Mouse (Mus musculus) embryonic facial prominence, embryonic 10.5 days (tissue): ENCODE data around the gene Gid8. TPM values are rescaled to one million over a fixed set of nuclear protein-coding genes. Genes with fewer than 3 reads are reported as not detected.

Experiments
- DNase-seq: peaks from one replicate; pipeline ENCODE4 v3.0.0-alpha.2; 2017; ENCODE audit warnings: low spot score
- H3K27ac ChIP-seq: fragments of 300-500 bp; sonication (generic); replicated peaks from 2 replicates; pipeline ENCODE4 v1.5.1; 2016; ENCODE audit warnings: mild to moderate bottlenecking
- H3K27me3 ChIP-seq: fragments of 300-500 bp; sonication (generic); replicated peaks from 2 replicates; pipeline ENCODE4 v1.6.1; 2016; ENCODE audit warnings: low read depth, mild to moderate bottlenecking; ENCODE audit not compliant: poor library complexity, severe bottlenecking
- H3K36me3 ChIP-seq: fragments of 300-500 bp; sonication (generic); replicated peaks from 2 replicates; pipeline ENCODE4 v1.6.1; 2016; ENCODE audit warnings: mild to moderate bottlenecking, moderate library complexity
- H3K4me1 ChIP-seq: fragments of 300-500 bp; sonication (generic); 2 replicates; pipeline ENCODE4 v1.6.1; 2016
- H3K4me3 ChIP-seq: fragments of 300-500 bp; sonication (generic); 2 replicates; pipeline ENCODE4 v1.5.1; 2016; ENCODE audit warnings: mild to moderate bottlenecking, moderate library complexity
- H3K9me3 ChIP-seq: fragments of 300-500 bp; sonication (generic); 2 replicates; pipeline ENCODE4 v1.6.1; 2016; ENCODE audit warnings: mild to moderate bottlenecking
- WGBS: fragments of 180-500 bp; shearing (Covaris S2); methylation state at CpG from one replicate; pipeline ENCODE4 v1.1.7; 2016; 5-methylcytosine and 5-hydroxymethylcytosine counted together
- polyA plus RNA-seq: library from polyadenylated mRNA; unstranded; fragments of >200 nt; fragmentation: Nextera tagmentation; extraction: Ambion mirVana; gene quantifications from 2 replicates; pipeline ENCODE4 v1.2.1, GENCODE M21; 2016

Gene Gid8
- polyA plus RNA-seq: 46.7 and 51.7 TPM in 2 replicates

DNA sequence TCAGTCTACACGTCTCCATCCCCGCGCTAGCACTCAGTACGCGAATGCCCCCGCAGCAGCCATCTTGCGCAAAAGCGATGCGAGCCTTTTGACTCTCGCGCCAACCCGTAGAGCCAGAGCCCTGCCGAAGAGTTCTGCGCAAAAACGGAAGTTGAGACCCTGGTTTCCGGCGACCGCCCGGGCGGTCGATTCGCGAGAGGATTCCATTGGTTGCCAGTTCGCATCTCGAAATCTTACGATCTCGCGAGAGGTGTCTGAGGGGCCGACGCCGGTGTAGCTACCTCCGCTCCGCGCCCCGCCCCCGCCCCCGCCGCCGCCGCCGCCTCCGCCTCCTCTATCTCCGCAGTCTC is at the start of gene Gid8, which contains the start of gene Dido1:
TSS of gene Gid8 (plus strand) at position 195 of the 350 bp plus-strand sequence.
TSS of gene Dido1 (minus strand) at position 77 of the 350 bp plus-strand sequence.
- peak within 1 kb of the TSS; percentile 98 for H3K27ac ChIP-seq
- DNase-seq: peak; percentile 97
- no peaks in the 10 kb centered on the region for H3K27me3 ChIP-seq
- peaks cover 24% of the 10 kb centered on the region for H3K4me1 ChIP-seq
- under 1% methylated on average over 43 of the region's 43 CpGs for WGBS
- H3K9me3 ChIP-seq: no peaks in the 10 kb centered on the region
- peaks cover 52% of the 10 kb centered on the region for H3K36me3 ChIP-seq
- peak within 1 kb of the TSS; percentile 100 for H3K4me3 ChIP-seq

DNA sequence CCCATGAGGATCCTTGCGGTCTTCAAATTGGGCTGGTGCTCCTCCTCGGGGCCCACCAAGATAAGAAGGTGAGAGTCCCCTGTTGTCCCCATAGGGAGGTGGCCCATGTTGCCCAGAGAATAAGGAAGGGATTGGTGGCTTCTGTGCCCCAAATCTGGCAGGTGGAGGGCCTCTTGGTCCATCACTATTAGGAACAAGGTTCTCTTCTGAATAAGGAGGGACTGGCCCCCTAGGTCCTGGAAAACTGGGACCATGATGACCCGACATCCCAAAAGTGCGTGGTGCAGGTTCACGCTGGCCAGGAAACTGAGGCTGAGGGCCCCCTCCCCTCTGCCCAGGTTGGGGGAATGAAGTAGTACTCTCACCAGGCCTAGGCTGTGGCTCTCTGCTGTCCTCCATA is 49.4 kb upstream of the Gid8 start:
- H3K27me3 ChIP-seq: no peaks in the 10 kb centered on the region; the same call in 1 of the 2 replicates
- H3K4me1 ChIP-seq: peaks cover 13% of the 10 kb centered on the region
- peaks cover 41% of the 10 kb centered on the region for H3K36me3 ChIP-seq
- no peaks in the 10 kb centered on the region for H3K9me3 ChIP-seq
- H3K27ac ChIP-seq: no peak overlapping the region
- no peak for DNase-seq
- 96% methylated on average over 5 of the region's 5 CpGs for WGBS
- H3K4me3 ChIP-seq: no peak overlapping the region

DNA sequence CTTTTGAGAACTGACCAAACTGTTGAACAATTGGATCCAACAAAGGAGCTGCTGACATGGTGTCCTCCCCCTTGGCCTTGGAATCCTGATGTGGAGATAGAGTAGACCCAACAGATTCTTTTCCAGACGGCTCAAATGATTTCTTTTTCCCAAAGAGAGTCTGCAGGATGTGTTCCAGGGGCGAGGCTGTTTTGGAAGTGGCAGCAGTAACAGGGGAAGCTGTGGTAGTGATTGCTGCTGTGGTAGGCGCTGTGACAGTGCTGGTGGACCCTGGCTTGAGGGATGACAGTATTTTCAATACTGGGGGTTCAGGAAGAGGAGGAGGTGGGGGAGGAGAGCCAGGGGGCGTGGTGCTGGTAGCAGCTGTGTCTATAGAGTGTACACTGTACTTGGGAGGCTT is 47.9 kb upstream of the Gid8 start:
- Histone ChIP-seq H3K4me1 (peaks cover 13% of the 10 kb centered on the region), H3K27ac (no peak overlapping the region), H3K27me3 (no peaks in the 10 kb centered on the region; the same call in 1 of the 2 replicates), H3K4me3 (no peak overlapping the region), H3K9me3 (no peaks in the 10 kb centered on the region), H3K36me3 (peaks cover 56% of the 10 kb centered on the region)
- no peak for DNase-seq
- WGBS: 91% methylated on average over 4 of the region's 4 CpGs

DNA sequence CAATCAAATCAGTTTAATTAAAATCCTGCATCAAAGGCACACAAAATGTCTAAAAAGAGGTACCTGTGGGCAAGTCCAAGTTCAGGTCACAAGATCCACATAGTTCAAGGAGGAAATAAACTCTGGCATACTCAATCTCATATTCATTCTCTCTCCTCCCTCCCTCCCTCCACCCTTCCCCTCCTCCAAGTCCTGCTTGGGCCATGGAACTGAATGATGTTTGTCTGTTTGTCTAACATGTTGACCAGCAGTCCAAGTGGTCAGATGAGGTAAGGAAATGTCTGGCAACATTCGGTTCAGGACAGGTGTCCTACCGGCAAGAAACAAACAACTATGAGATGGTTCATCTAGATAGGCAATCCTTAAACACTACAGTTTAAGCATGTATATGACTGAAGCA is 33.2 kb upstream of the Gid8 start:
- WGBS: 97% methylated on average over 2 of the region's 2 CpGs
- Histone ChIP-seq H3K27me3 (no peaks in the 10 kb centered on the region), H3K27ac (no peak overlapping the region), H3K4me1 (no peaks in the 10 kb centered on the region), H3K4me3 (no peak overlapping the region), H3K36me3 (peaks cover 62% of the 10 kb centered on the region), H3K9me3 (no peaks in the 10 kb centered on the region)
- no peak for DNase-seq

DNA sequence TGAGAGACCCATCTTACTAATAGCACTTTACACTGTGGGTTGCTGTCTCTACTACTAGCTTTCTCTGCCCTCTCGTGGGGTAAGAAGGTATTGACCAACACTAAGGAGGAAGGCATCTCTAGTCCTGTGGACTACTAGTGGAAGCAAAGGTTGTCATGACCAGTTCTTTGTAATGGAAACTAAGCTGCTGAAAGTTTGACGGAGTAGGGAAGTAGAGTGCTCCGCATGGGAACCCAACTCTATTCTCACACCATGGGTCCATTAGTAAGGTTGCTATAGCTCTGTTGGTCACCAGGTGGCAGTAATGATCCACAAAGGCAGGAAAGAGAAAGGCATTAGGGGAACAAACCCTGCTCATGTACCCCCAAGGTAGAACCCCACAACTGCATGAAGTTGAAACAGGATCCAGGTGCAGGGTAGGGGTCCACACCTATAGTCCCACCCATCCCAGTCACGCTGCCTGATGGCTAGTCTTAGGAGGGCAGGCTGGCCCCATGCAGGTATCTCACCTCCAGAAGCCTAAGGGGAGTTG is 31.2 kb upstream of the Gid8 start:
- peak; percentile 53 for DNase-seq
- Histone ChIP-seq H3K27ac (no peak overlapping the region), H3K27me3 (no peaks in the 10 kb centered on the region), H3K36me3 (peaks cover 62% of the 10 kb centered on the region), H3K9me3 (no peaks in the 10 kb centered on the region), H3K4me1 (no peaks in the 10 kb centered on the region), H3K4me3 (no peak overlapping the region)
- 29% methylated on average over 4 of the region's 4 CpGs for WGBS

DNA sequence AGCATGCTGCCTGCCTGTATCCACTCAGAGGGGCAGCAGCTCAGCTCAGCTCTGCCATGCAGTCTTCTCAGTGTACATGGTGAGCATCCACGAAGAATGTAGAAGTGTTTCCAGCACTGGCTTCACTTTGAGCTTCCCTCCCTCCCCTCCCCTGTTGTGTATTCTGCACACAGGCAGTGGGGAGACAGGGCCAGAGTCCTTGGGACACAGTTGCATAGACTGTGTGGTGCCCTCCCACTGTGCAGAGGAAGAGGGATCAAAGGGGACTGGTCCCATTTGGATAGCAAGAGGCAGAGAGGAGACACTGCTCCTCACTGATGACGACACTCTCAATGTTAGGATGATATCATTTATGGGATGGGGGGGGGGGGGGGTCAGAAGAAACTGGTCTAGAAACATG is 28.7 kb upstream of the Gid8 start:
- Histone ChIP-seq H3K27ac (no peak overlapping the region), H3K4me1 (no peaks in the 10 kb centered on the region), H3K9me3 (no peaks in the 10 kb centered on the region), H3K4me3 (no peak overlapping the region), H3K36me3 (peaks cover 71% of the 10 kb centered on the region), H3K27me3 (no peaks in the 10 kb centered on the region)
- no peak for DNase-seq
- WGBS: 64% methylated on average over 2 of the region's 2 CpGs

DNA sequence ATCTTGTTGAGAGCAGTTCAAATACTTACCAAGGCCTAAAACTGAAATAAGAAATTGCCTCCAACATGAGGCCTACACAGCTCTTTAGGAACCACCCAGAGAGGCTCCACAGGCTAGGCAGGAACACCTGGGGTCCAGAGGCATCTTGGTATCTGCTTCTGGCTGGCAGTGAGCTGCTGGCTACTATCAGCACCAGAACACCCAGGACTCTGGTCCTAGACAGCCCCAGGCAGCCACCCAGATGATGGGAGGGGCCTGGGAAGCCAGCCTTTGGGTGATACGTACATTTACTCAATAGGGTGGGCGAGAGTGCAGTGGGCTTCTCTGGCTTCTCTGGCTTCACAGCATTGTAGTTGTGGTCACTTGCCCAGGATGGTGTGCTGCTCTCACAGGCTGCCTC is 26.4 kb upstream of the Gid8 start:
- WGBS: 93% methylated on average over 2 of the region's 2 CpGs
- no peaks in the 10 kb centered on the region for H3K27me3 ChIP-seq
- H3K36me3 ChIP-seq: peaks cover 91% of the 10 kb centered on the region
- no peak for DNase-seq
- no peaks in the 10 kb centered on the region for H3K4me1 ChIP-seq
- H3K4me3 ChIP-seq: no peak overlapping the region
- H3K9me3 ChIP-seq: no peaks in the 10 kb centered on the region
- H3K27ac ChIP-seq: no peak overlapping the region

DNA sequence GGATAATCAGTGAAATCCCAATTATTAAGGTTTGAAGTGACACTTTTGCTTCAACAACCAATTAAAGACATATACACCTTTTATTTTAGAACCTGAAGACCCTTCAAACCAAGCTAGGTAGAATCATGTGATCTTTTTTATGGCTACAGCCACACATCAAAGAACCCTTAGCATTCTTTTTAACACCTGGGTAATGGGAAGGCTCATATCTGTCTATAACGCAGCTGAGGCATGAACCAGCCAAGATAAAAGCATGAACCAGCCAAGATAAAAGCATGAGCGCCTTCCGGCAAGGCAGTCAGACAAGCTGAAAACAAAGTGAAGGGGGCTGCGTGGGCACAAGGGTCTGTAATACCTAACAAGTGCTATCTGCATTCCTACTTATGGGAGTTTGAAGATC is 25.9 kb upstream of the Gid8 start:
- Histone ChIP-seq H3K27ac (no peak overlapping the region), H3K36me3 (peaks cover 96% of the 10 kb centered on the region), H3K4me1 (no peaks in the 10 kb centered on the region), H3K27me3 (no peaks in the 10 kb centered on the region), H3K4me3 (no peak overlapping the region), H3K9me3 (no peaks in the 10 kb centered on the region)
- no peak for DNase-seq
- WGBS: 96% methylated on average over 4 of the region's 4 CpGs

DNA sequence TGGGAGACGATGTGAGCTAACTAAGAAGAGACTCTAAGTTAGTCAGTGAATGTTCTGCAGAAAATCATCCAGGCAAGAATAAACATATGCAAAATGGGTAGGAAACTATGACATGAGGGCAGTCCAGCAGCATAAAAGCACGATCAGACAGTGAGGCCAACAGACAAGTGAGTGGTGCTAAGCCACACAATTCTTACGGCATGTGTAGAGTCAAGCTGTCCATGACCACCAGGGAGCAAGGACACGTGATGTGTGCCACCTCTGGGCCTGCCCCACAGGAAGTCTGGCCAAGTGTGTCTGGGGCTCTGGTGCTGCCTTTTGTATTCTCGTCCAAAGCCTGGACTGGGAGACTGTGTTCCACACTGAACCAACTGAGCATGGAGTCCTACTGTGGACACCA is 20.1 kb upstream of the Gid8 start:
- Histone ChIP-seq H3K27ac (no peak overlapping the region), H3K4me1 (peaks cover 11% of the 10 kb centered on the region; the same call in 1 of the 2 replicates), H3K4me3 (no peak overlapping the region), H3K36me3 (peaks cover 67% of the 10 kb centered on the region), H3K27me3 (no peaks in the 10 kb centered on the region), H3K9me3 (no peaks in the 10 kb centered on the region)
- WGBS: 92% methylated on average over 5 of the region's 5 CpGs
- DNase-seq: no peak

DNA sequence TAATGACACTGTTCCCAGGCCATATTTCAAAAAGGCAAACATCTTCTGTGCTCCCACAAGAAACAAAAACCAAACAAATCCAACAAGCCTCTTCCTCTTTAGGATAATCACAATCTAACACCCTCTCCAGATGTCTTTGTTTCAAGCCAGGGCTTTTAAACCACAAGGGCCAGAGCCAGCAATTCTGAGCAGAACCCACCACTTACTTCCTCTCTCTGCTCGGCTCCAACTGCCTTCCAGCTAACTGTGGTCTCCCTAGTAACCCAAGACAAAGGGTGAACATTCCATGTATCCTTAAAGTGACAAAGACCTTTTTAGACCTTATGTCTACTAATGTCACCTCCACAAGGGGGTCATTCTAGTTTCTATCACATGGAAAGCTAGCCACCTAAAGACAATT is 17.3 kb upstream of the Gid8 start:
- Histone ChIP-seq H3K4me3 (0 out of 2 replicates have a peak overlapping the region, but pooled peaks have one; percentile 30), H3K27ac (peak overlapping the region; percentile 16)

DNA sequence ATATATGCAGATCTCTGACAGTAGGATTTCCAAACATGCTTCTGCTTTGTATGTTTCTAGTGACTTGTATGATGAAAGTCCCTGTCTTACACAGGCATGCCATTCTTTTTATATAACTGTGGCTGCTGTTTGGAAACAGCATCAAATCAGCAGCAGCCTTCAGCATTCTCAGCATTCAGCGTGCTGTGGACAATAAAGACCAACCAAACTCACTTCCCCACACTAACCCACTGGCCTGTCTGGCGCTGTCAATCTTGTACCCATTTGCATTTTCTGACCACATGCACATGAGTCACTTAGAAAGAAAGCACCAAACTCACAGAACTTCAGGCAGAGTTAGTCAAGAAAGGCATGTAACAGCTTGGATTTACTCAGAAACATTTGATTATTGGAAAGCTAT is 14.7 kb upstream of the Gid8 start:
- H3K4me1 ChIP-seq: peaks cover 19% of the 10 kb centered on the region
- H3K9me3 ChIP-seq: no peaks in the 10 kb centered on the region
- H3K27me3 ChIP-seq: no peaks in the 10 kb centered on the region
- DNase-seq: no peak
- H3K27ac ChIP-seq: no peak overlapping the region
- H3K4me3 ChIP-seq: no peak overlapping the region
- 84% methylated on average over 2 of the region's 2 CpGs for WGBS
- H3K36me3 ChIP-seq: peaks cover 14% of the 10 kb centered on the region

More for the DNA sequence above, 17.3 kb upstream of the Gid8 start:
- Histone ChIP-seq H3K27me3 (no peaks in the 10 kb centered on the region), H3K4me1 (peaks cover 11% of the 10 kb centered on the region; the same call in 1 of the 2 replicates), H3K9me3 (no peaks in the 10 kb centered on the region), H3K36me3 (peaks cover 39% of the 10 kb centered on the region)
- no peak for DNase-seq
- 6% methylated on average over 1 of the region's 1 CpGs for WGBS

DNA sequence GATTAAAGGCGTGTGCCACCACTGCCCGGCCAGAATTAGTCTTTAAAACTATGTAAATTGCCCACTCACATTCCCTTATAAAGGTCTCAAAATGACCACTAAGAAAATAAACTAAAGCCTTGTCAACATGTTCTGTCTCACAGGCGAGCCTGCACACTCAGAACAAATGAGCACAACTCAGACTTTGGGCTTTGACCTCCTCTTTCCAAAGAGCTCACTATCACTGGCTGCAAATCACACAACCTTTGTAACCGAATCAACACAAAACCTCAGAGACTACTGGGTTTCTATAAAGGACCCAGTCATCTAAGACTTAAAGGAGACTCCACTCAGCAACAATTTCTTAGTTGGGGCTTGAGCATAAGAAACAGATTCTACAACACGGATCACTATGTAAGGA is 9.5 kb upstream of the Gid8 start:
- 82% methylated on average over 5 of the region's 5 CpGs for WGBS
- H3K27me3 ChIP-seq: no peaks in the 10 kb centered on the region
- no peaks in the 10 kb centered on the region for H3K9me3 ChIP-seq
- H3K36me3 ChIP-seq: peaks cover 11% of the 10 kb centered on the region
- peaks cover 33% of the 10 kb centered on the region for H3K4me1 ChIP-seq
- no peak for DNase-seq
- H3K27ac ChIP-seq: 0 out of 2 replicates have a peak overlapping the region, but pooled peaks have one; percentile 98
- H3K4me3 ChIP-seq: peak overlapping the region; percentile 93

DNA sequence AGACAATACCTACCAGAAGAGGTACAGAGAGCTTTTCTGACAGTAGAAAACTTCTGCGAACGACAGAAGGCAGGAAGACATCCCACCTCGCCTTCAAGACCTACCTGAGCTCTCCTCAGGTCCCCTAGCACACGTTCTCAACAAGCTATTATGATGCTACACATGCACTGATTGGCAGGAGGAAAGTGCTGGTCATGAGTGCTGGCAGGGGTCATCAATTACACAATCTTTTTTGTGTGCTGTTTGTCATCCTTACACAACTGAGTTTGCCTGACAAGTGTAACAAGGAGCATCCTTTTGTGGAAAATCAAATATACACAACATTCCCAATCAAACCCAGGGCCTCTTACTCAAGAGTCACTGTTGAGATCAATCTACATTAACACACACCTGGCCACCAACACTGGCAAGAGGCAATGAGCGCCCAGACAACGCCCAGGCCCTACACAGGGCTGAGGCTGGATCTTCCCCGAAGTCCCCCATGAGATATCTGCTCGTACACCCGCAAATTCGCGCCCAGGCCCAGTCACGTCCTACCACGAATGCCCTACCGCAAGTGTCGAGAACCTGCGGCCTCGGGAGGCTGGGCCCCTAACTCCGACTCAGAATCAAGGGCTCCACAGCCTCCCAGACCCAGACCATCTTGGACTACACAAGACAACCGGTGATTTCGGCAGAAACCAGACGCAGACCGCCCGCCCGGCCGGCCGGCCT is 8.7 kb upstream of the Gid8 start:
- no peak for DNase-seq
- H3K36me3 ChIP-seq: peaks cover 18% of the 10 kb centered on the region
- peak overlapping the region; percentile 98 for H3K27ac ChIP-seq
- peaks cover 33% of the 10 kb centered on the region for H3K4me1 ChIP-seq
- no peaks in the 10 kb centered on the region for H3K27me3 ChIP-seq
- 5% methylated on average over 26 of the region's 26 CpGs for WGBS
- H3K9me3 ChIP-seq: no peaks in the 10 kb centered on the region
- peak overlapping the region; percentile 93 for H3K4me3 ChIP-seq
